Mouse (Mus musculus) CD4-positive helper T cell, adult 2 months (primary cell): ENCODE data around the gene Atp5b.
"Not testable (repeated sequence)": the region's sequence is repeated elsewhere in the genome, so short reads cannot be mapped to it uniquely, and the experiment has no call there.

Experiments used
- DNase-seq: peaks from one replicate; pipeline ENCODE4 v3.0.0-alpha.2; 2012; ENCODE audit warnings: low read depth, missing footprints, low spot score

Atp5b gene

DNA sequence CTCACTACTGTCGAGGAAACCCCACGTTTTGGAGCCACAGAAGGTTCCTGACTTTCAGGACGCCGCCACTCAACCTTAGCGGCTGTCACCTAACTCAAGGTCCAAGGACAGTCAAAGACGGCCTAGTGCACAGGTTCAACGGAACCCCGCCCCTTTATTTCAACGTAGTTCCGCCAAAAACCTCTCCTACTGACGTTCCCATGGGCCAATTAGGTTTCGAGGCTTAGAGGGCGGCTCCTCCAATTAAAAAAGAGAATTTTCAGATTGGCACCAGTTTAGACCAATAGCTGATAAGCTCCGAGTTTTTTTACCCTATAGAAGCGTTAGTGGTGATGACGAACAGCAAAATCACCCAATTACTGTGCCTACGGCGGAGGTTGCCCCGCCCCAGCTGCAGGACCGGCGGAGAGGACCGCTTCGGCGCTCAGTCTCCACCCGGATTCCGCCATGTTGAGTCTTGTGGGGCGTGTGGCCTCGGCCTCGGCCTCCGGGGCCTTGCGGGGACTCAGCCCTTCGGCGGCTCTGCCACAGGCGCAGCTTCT, at the start of gene Atp5b:
Gene Atp5b, plus strand, starts transcription at position 394 of the 542 bp plus-strand sequence.
- DNase-seq, result peak; percentile 99

GRCm38 (mm10) chr10:128036746-128037425, 46.2 kb upstream of the Atp5b start:
- DNase-seq, result peak; percentile 65

DNA sequence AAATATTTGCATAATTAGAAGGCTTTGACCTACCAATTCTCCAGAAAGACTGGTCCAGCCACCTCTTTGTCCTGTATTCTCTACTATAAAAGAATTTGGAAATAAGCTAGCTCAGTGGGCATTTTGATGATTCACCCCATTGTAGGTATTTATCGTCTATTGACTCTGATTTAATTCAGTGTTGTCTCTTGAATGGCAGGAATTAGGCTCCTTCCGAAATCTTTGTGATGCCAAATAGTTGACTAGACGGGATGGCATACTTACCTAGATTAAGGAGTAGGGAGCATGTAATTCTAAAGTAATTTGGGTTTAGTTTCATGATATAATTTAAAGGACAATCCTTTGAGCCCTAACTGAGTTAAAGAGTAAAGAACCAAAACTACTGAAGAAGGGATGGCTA, 45.2 kb upstream of the Atp5b start:
- DNase-seq, result no peak

- DNase-seq, result peak; percentile 61
These were observed 43.9 kb upstream of the Atp5b start for GRCm38 (mm10) chr10:128039167-128039566.

DNA sequence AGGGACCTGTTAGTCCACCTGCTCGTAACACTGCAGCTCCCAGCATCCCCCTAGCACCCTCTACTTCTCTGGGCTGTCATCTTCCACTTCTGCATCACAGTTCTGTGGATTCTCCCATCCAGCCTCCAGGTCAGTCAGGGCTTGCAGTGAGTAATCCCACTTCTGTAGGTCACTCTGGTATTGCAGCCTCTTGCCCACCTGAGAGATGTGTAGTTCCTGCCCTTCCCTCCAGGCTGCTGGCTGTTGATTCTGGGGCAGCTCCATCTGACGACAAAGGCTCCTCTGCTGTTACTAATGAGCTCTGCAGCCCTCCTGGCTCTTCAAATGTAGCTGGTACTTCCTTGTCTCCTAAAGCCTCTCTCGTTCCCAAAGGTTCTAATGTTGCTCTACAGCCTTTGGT, 43.2 kb upstream of the Atp5b start:
- no peak for DNase-seq

- DNase-seq, result no peak
These were observed 42.8 kb upstream of the Atp5b start for GRCm38 (mm10) chr10:128040293-128040692.

DNA sequence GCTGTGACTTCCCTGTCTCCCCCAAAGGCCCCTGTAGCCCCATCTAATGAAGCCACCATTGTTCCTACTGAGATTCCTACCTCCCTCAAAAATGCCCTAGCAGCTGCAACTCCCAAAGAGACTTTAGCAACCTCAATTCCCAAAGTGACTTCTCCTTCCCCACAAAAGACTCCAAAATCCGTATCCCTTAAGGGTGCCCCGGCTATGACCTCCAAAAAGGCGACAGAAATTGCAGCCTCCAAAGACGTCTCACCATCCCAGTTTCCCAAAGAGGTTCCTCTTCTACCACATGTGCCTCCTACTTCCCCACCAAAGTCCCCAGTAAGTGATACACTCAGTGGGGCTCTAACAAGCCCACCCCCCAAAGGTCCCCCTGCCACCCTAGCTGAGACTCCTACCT, 41.4 kb upstream of the Atp5b start:
- no peak for DNase-seq

GRCm38 (mm10) chr10:128042466-128042865, 40.6 kb upstream of the Atp5b start:
- DNase-seq, result no peak

GRCm38 (mm10) chr10:128043041-128043835, 39.8 kb upstream of the Atp5b start:
- DNase-seq, result no peak

DNA sequence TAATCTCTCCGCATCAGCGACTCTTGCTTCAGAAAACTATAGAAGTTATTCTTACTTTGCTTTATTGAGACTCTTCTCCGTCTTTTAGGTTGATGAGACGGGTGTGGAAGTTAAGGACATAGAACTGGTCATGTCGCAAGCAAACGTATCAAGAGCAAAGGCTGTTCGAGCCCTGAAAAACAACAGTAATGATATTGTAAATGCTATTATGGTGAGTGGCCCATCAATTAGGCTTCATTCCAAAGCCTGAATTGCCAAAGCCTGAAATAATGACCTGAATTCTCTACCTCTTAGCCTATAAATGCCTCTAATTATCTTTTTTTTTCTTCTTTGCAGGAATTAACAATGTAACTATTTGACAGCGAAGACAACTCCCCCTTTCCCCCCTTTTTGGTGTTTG, 34.9 kb upstream of the Atp5b start:
- no peak for DNase-seq

DNA sequence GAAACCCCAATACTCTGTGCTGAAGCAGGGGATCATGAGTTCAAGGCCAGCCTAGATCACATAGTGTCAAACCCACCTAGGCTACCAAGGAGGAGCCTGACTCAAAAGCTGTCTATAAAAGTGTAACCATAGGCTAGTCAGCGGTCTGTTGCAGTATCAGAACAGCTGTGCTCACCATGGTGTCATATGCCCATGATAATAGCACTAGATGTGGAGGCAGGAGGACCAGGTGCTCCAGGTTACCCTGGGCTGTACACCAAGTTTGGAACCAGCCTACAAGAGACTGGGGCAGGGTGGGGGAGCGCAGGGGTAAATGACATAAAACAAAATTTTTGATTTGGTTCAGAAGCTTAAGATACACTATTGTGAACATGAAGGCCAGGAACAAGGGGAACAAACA, 33.3 kb upstream of the Atp5b start:
- DNase-seq, result no peak

- no peak for DNase-seq
These were observed 32.7 kb upstream of the Atp5b start for GRCm38 (mm10) chr10:128050355-128050754.

GRCm38 (mm10) chr10:128051589-128051988, 31.5 kb upstream of the Atp5b start:
- DNase-seq, result no peak

GRCm38 (mm10) chr10:128052136-128052535, 30.9 kb upstream of the Atp5b start:
- DNase-seq, result not testable (repeated sequence)

GRCm38 (mm10) chr10:128053001-128053400, 30.1 kb upstream of the Atp5b start:
- no peak for DNase-seq

- DNase-seq, result no peak
These were observed 24.9 kb upstream of the Atp5b start for GRCm38 (mm10) chr10:128058184-128058583.

DNA sequence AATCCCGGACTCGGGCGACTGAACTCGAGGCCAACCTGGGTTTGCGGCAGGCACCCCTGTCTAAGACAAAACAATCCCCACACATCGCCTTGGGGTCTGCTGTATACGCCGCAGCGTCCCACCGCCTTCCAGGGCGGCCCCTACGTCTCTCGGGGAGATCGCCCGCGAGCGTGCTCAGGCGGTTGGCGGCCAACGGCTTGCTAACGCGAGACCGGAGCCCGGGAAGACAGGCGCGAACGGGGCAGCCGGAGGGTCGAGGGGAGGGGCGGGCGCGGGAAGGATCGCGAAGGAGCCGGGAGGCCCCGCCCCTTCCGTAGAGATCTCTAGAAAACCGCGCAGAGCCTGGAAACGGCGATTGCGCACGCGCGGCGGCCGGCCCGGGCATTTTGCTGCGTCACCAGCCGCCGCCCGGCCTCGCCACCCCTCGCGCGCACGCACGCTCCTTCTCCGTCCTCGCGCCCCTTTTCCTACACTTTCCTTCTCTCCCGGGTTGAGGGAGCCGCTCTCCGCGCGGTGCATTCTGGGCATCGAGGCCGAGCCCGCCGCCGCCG, 24.4 kb upstream of the Atp5b start, which contains the start of gene Ptges3:
Gene Ptges3, plus strand, starts transcription at position 354 of the 551 bp plus-strand sequence.
- peak; percentile 97 for DNase-seq

- peak; percentile 87 for DNase-seq
These were observed 23.7 kb upstream of the Atp5b start for GRCm38 (mm10) chr10:128059207-128059981.

DNA sequence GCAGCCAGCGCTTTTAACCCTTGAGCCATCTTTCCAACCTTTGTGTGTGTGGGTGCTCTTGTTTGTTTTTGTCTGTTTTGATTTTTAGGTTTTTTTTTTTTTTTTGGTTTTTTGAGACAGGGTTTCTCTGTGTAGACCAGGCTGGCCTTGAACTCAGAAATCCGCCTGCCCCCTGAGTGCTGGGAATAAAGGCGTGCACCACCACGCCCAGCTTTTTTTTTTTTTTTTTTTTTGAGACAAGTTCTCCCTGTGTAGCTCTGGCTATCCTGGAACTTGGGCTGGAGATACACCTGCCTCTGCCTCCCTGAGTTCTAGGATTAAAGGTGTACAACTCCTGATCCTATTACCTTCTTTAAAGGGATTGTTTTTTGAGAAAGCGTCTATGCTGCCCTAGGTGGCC, 22.0 kb upstream of the Atp5b start:
- no peak for DNase-seq

DNA sequence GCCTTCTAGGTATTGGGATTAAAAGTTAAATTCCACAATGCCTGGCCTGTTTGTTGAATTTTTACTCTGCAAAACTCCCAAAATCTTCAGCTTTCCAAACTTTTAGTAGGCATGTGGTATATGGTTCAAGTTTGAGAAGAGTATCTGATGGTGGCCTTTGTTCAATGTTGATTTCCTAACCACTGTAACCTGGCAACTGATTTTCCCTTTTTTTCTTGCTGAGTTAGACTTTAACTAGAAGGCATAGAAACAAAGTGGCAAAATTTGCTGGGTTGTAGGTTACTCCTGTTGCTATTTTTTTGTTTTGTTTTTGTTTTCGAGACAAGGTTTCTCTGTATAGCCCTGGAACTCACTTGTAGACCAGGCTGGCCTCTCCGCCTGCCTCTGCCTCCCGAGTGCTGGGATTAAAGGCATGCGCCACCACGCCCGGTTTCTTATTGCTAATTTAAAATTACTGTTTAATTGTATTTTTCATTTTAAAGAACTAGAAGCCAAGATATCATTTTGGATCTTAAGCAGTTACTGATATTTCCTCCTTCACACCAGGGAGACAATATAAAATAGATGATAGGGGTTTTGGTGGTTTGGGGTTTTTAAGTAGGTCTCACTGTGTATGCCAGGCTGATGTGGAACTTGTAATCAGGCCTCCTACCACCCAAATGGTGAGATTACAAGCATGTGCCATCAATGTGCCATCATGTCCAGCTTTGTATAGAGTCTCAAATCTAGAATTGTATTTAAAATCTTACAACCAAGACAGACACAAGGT, 20.7 kb upstream of the Atp5b start:
- DNase-seq, result no peak

GRCm38 (mm10) chr10:128066072-128066471, 17.0 kb upstream of the Atp5b start:
- no peak for DNase-seq
